Mouse (Mus musculus) cerebellum, postnatal 4 days (tissue): ENCODE data around the gene Aldh6a1.

Source experiments
- DNase-seq, 2 experiments: peaks; one replicate each; pipeline ENCODE4 v3.0.0; 2022; ENCODE audit warnings: low spot score in 2 of 2, mixed read lengths in 1 of 2

Aldh6a1 gene

GRCm38 (mm10) chr12:84450718-84451646, at the start of gene Aldh6a1, which contains the start of gene Lin52:
Gene Aldh6a1, minus strand, starts transcription at chr12:84451004.
Gene Lin52, plus strand, starts transcription at chr12:84451422.
- peak; percentile 87 to 92 for DNase-seq

GRCm38 (mm10) chr12:84496795-84497194, 46.0 kb upstream of the Aldh6a1 start:
- no peak for DNase-seq

DNA sequence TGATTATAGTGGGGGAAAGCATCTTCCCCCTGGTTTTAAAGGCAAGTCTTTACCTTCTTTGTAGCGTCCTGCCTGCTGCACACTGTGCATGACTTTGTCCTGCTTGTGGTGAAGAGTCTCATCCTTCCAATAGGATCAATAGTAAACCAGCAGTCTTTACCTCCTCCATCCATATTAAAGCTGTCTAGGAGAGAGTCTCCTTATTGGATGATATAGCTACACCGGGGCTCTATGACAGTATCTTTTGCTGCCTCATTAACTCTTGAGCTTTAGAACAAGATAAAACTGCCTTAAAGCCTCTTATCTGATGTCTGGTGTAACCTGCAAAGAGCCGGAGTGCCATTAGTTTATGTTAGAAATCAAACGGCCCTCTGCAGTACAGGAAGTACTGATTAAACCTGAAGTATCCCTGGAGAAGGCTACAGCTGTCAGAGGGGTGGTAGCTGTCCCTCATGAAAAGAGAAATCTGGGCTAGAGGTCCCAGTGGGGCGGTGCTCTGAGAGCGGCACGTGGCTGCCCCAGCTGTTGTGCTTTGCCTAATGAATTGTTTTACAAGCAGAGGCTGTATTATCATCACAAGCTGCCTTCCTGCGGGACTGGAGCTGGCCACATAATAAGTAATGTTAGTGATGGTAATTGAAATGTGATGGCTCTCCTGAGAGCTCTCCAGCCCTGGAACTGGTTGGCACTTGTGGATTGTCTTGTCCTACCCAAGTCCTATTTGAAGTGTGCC, 36.7 kb upstream of the Aldh6a1 start:
- DNase-seq = no peak

DNA sequence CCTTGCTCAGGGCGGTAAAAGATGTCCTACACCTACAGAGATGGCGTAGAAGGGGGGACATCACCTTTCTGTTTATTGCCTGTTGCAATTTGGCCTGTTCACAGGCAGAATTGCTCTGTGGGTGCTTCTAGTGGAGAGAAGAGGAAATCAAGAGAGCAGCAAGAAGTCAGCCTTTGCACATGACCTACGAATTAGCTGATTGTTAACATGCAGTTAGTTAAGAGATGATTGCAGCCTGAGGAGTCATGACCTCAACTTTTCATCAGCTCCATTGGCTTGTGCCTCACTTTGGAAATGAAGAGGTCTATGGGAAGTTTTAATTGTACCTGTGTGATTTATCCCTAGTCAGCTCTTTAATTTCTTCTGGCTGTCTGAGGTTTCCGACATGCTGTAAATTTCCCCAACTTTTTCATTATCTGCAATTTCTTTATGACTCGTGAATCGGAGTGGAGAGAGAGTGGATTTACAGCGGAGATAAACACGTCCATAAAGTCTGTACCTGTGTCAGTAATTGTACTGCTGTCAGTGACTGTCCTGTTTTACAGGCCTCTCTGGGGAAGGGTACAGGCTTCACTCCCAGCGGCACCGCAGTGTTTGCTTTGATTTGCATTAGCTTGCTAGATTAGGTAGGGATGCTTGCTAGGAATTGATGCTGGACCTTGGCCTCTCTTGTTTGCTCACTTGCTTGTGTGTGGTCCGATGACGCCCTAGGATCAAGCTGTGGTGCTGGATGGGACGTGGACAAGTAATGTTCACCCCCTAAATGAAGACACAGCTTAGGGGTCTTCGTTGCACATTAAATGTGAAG, 32.2 kb upstream of the Aldh6a1 start:
- DNase-seq = no peak

DNA sequence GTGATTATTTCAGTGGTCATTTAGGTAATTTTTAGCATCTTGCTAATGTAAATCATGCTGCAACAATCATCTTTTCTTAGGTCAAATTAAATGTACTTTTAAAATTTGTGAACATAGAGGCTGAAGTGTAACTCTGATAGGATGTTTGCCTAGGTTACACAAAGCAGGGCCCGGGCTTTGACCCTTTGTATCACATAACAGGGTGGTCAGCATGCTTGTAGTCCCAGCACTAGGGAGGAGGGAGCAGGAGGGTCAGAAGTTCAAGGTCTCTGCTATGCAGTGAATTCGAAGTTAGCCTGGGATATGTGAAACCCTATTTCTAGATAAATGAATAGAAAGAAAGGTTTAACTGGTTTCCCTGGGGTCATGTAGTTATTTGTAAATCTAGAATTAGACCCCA, 30.4 kb upstream of the Aldh6a1 start:
- no peak for DNase-seq

- DNase-seq = no peak
Observed at GRCm38 (mm10) chr12:84478937-84479336, 28.1 kb upstream of the Aldh6a1 start.

- DNase-seq = no peak
Observed at GRCm38 (mm10) chr12:84468701-84469100, 17.9 kb upstream of the Aldh6a1 start.

DNA sequence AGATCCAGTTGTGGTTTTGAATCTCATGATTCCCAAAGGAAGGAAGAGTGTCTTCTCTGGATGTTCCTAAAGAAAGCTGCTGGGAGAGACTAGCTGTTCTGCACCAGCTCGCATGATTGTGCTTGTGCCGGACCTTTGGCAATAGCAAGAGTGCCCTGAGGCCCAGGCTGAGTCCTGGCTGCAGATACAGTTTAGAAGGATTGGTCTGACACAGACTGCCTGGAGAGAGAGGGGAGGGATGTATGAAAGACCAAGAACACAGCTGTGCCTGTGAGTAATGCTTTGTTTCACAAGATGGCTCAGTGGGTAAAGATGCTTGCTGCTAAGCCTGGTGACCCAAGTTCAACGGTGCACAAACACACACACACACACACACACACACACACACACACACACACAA, 12.1 kb upstream of the Aldh6a1 start:
- DNase-seq = no peak

- DNase-seq = no peak
Observed at GRCm38 (mm10) chr12:84461416-84461815, 10.6 kb upstream of the Aldh6a1 start.

- no peak for DNase-seq
Observed at GRCm38 (mm10) chr12:84459845-84460244, 9.0 kb upstream of the Aldh6a1 start.

- no peak for DNase-seq
Observed at GRCm38 (mm10) chr12:84456911-84457310, 6.1 kb upstream of the Aldh6a1 start.

DNA sequence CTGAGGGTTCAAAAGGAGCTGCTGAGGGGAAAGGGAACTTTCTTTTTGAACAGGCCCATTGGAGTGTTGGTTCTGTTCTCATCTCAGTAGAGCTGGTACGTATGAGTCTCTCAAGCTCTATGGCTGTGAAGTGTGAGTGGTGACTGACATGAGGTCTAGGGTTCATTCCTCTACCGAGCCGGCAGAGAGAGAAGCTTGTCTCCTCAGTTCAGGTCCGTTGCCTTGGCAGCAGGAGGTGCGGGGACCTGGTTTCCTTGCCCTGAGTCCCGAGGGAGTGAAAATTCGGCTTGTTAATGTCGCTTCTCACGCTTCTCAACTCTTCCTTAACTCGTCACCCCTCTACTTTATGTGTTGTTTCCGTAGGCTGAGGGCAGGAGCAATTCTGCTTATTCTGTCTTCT, 997 bp upstream of the Aldh6a1 start:
- DNase-seq = no peak

GRCm38 (mm10) chr12:84450351-84450717, 470 bp downstream of the Aldh6a1 start:
- no peak for DNase-seq

DNA sequence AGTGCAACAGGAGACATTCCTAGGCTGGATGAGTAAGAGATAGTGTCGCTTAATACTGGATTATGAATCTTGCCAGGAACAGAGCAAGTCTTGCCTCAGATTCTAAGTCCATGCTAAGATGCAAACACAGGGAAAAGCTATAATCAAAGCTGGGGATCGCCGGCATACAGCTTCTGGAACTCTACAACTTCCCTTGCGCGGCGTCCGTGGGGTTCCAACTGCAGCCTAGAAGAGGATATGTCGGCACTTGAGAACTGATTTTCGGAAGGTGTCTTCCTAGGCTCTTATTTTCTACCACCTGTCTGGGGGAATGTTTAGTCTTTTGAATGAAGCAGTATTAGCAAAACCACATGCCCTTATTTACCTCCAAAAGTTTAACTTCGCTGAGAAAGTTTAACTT, 917 bp downstream of the Aldh6a1 start:
- DNase-seq = no peak

GRCm38 (mm10) chr12:84448181-84448580, 2.6 kb downstream of the Aldh6a1 start:
- no peak for DNase-seq

DNA sequence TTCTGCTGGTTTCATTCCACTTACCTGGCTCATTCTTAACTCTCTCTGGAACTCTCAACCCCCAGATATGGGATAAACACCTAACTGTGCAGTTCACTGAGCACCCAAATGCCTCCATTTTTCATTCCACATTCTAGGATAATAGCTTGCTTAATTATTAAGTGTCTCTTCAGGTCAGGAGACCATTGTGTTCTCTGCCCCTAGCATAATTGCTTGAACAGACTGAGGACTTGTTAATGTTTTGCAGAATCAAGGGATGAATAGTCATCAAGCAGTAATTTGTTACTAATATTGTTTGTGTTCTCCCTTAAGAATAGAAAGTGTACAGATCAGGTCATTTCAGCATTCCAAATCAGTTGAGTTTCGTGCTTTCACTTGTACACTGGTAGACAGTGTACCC, 3.4 kb downstream of the Aldh6a1 start:
- DNase-seq = no peak

- no peak for DNase-seq
Observed at GRCm38 (mm10) chr12:84442526-84442925, 8.3 kb downstream of the Aldh6a1 start.

DNA sequence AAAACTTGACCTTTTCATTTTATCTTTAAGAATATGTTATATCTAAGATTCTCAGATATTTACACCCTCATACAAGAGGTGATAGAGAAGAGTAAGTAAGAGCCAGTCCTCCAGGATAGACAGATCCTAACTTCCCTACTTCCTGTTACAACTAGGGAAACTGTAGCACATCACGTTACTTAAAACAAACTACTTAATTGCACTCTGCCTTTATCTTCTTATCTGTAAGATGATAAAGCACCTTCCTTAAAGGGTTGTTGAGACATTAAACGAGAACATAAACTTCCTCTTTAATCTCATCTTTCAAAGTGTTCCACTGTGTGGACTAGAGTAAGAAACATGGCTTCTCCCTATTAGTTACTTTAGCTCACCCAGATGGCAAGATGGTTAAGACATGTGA, 12.1 kb downstream of the Aldh6a1 start:
- no peak for DNase-seq

GRCm38 (mm10) chr12:84429825-84430224, 21.0 kb downstream of the Aldh6a1 start:
- no peak for DNase-seq

GRCm38 (mm10) chr12:84423990-84424389, 26.8 kb downstream of the Aldh6a1 start:
- DNase-seq = no peak

DNA sequence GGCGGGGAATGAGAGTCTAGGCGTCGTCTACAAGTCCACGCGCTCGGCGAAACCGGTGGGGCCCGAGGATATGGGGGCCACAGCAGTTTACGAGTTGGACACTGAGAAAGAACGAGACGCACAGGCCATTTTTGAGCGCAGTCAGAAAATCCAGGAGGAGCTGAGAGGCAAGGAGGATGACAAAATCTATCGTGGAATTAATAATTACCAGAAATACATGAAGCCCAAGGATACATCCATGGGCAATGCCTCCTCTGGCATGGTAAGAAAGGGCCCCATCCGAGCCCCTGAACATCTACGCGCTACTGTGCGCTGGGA, 33.2 kb downstream of the Aldh6a1 start:
- no peak for DNase-seq
